Mouse (Mus musculus): ENCODE measurements around the gene Tmem91. TPM values are rescaled to one million over a fixed set of nuclear protein-coding genes. Genes with fewer than 3 reads are reported as not detected.

Tmem91 gene
- polyA plus RNA-seq (2017; shearing (Covaris generic)): 3.0 TPM

GRCm38 (mm10) chr7:25674719-25675300, at the start of gene Tmem91:
Gene Tmem91 (minus strand): TSS chr7:25675166.

GRCm38 (mm10) chr7:25718788-25719417, 43.9 kb upstream of the Tmem91 start, which contains the start of gene Ccdc97:
Gene Ccdc97 (minus strand): TSS chr7:25719088.

GRCm38 (mm10) chr7:25686680-25687531, 11.9 kb upstream of the Tmem91 start, which contains the start of gene Tgfb1:
Gene Tgfb1 (plus strand): TSS chr7:25687002.

GRCm38 (mm10) chr7:25680514-25681258, 5.7 kb upstream of the Tmem91 start, which contains the start of gene B9d2:
Gene B9d2 (plus strand): TSS chr7:25680780.

GRCm38 (mm10) chr7:25658657-25659472, 16.1 kb downstream of the Tmem91 start, which contains the start of the genes Bckdha and Exosc5:
Gene Bckdha (minus strand): TSS chr7:25658981.
Gene Exosc5 (plus strand): TSS chr7:25659164.

GRCm38 (mm10) chr7:25626509-25627430, 48.2 kb downstream of the Tmem91 start, which contains the start of gene B3gnt8:
Gene B3gnt8 (plus strand): TSS chr7:25626654.

Other genes starting within 250 kb of the Tmem91 start
- 0.72 TPM for gene Ceacam1, start 197.6 kb downstream of the Tmem91 start, polyA plus RNA-seq (2017; shearing (Covaris generic))
- 0.39 TPM for gene Ceacam2, start 135.3 kb downstream of the Tmem91 start, polyA plus RNA-seq (2017; shearing (Covaris generic))
- 0.19 TPM for gene Erich4, start 59.3 kb downstream of the Tmem91 start, polyA plus RNA-seq (2017; shearing (Covaris generic))
- gene Dmac2, start 55.8 kb downstream of the Tmem91 start, polyA plus RNA-seq (2017; shearing (Covaris generic)): 64.9 TPM
- gene B3gnt8, start 48.5 kb downstream of the Tmem91 start, polyA plus RNA-seq (2017; shearing (Covaris generic)): 0.39 TPM
- gene Bckdha, start 16.2 kb downstream of the Tmem91 start, polyA plus RNA-seq (2017; shearing (Covaris generic)): 48.4 TPM
- gene Exosc5, start 16.0 kb downstream of the Tmem91 start, polyA plus RNA-seq (2017; shearing (Covaris generic)): 127 TPM
- gene B9d2, start 5.6 kb upstream of the Tmem91 start, polyA plus RNA-seq (2017; shearing (Covaris generic)): 39.9 TPM
- gene Tgfb1, start 11.8 kb upstream of the Tmem91 start, polyA plus RNA-seq (2017; shearing (Covaris generic)): 150 TPM
- 72.4 TPM for gene Ccdc97, start 43.9 kb upstream of the Tmem91 start, polyA plus RNA-seq (2017; shearing (Covaris generic))
- 122 TPM for gene Hnrnpul1, start 79.6 kb upstream of the Tmem91 start, polyA plus RNA-seq (2017; shearing (Covaris generic))
- gene Axl, start 113.5 kb upstream of the Tmem91 start, polyA plus RNA-seq (2017; shearing (Covaris generic)): 21.1 TPM
- 2.6 TPM for gene Cyp2s1, start 141.7 kb upstream of the Tmem91 start, polyA plus RNA-seq (2017; shearing (Covaris generic))
- gene Cyp2b10, start 222.5 kb upstream of the Tmem91 start, polyA plus RNA-seq (2017; shearing (Covaris generic)): not detected

Measured in CD4-positive, CD25-positive, alpha-beta regulatory T cell (primary cell).